Mouse (Mus musculus) right cerebral cortex, postnatal 36 days (tissue): ENCODE measurements around the gene Ppm1h.

Source experiments
- DNase-seq, 2 experiments: peaks; one replicate each; pipeline ENCODE4 v3.0.0; 2022; ENCODE audit warnings: low spot score in 2 of 2, mixed read lengths in 1 of 2

Ppm1h gene

GRCm38 (mm10) chr10:122678541-122679436 is at the start of gene Ppm1h:
TSS of gene Ppm1h (plus strand) at chr10:122678762.
- peak; percentile 48 to 68 for DNase-seq

GRCm38 (mm10) chr10:122629003-122629402 is 49.6 kb upstream of the Ppm1h start:
- DNase-seq, result no peak

- no peak for DNase-seq
These were observed 38.7 kb upstream of the Ppm1h start for GRCm38 (mm10) chr10:122639879-122640278.

- no peak for DNase-seq
These were observed 37.2 kb upstream of the Ppm1h start for GRCm38 (mm10) chr10:122641263-122641795.

- no peak for DNase-seq
These were observed 36.4 kb upstream of the Ppm1h start for GRCm38 (mm10) chr10:122642125-122642524.

- DNase-seq, result no peak
These were observed 26.6 kb upstream of the Ppm1h start for GRCm38 (mm10) chr10:122651932-122652331.

GRCm38 (mm10) chr10:122652578-122652977 is 26.0 kb upstream of the Ppm1h start:
- DNase-seq, result no peak

GRCm38 (mm10) chr10:122665652-122666051 is 12.9 kb upstream of the Ppm1h start:
- no peak for DNase-seq

- DNase-seq, result no peak
These were observed 7.3 kb upstream of the Ppm1h start for GRCm38 (mm10) chr10:122671253-122671652.

- DNase-seq, result no peak
These were observed 6.5 kb upstream of the Ppm1h start for GRCm38 (mm10) chr10:122672044-122672443.

GRCm38 (mm10) chr10:122679437-122680045 is 979 bp downstream of the Ppm1h start:
- peak; percentile 10 to 25 for DNase-seq

GRCm38 (mm10) chr10:122680387-122681084 is 2.0 kb downstream of the Ppm1h start:
- DNase-seq, result peak; percentile 68 to 83

- no peak for DNase-seq
These were observed 2.5 kb downstream of the Ppm1h start for GRCm38 (mm10) chr10:122681085-122681408.

- no peak for DNase-seq
These were observed 5.3 kb downstream of the Ppm1h start for GRCm38 (mm10) chr10:122683819-122684330.

GRCm38 (mm10) chr10:122685297-122685696 is 6.7 kb downstream of the Ppm1h start:
- no peak for DNase-seq

GRCm38 (mm10) chr10:122685836-122686531 is 7.4 kb downstream of the Ppm1h start:
- DNase-seq, result no peak

- DNase-seq, result no peak
These were observed 12.1 kb downstream of the Ppm1h start for GRCm38 (mm10) chr10:122690698-122691097.

- no peak for DNase-seq
These were observed 14.7 kb downstream of the Ppm1h start for GRCm38 (mm10) chr10:122693158-122693777.

- DNase-seq, result no peak
These were observed 15.5 kb downstream of the Ppm1h start for GRCm38 (mm10) chr10:122693911-122694618.

GRCm38 (mm10) chr10:122696335-122696734 is 17.8 kb downstream of the Ppm1h start:
- DNase-seq, result no peak
